Mouse (Mus musculus): ENCODE results near the gene Cyb561. TPM values are rescaled to one million over a fixed set of nuclear protein-coding genes. Genes with fewer than 3 reads are reported as not detected.

The Cyb561 gene
- polyA plus RNA-seq, 1 experiment from 2014 or later, result 42.2 TPM

- H3K4me2 ChIP-seq, result no peak overlapping the region
- no peak for ATAC-seq (ENCODE audit: low FRiP score)
- no peaks in the 10 kb centered on the region for H3K4me1 ChIP-seq
- H3K27me3 ChIP-seq (replicated peaks), result no peaks in the 10 kb centered on the region
- H3K4me3 ChIP-seq (replicated peaks), result no peak overlapping the region
- no peak overlapping the region for H3K9ac ChIP-seq (replicated peaks)
- H3K36me3 ChIP-seq, result peaks cover 61% of the 10 kb centered on the region
- WGBS, result 68% methylated on average over 5 of the region's 5 CpGs
- H3K9me3 ChIP-seq (replicated peaks), result no peaks in the 10 kb centered on the region
- no peak overlapping the region for H3K27ac ChIP-seq (replicated peaks)
These were observed 39.6 kb downstream of the Cyb561 start for GRCm38 (mm10) chr11:105913580-105913979.

GRCm38 (mm10) chr11:105911592-105912375 is 41.4 kb downstream of the Cyb561 start:
- Histone ChIP-seq H3K4me3 (replicated peaks) (no peak overlapping the region), H3K9me3 (replicated peaks) (no peaks in the 10 kb centered on the region), H3K27me3 (replicated peaks) (no peaks in the 10 kb centered on the region), H3K4me1 (no peaks in the 10 kb centered on the region), H3K9ac (replicated peaks) (no peak overlapping the region), H3K4me2 (no peak overlapping the region), H3K36me3 (peaks cover 53% of the 10 kb centered on the region), H3K27ac (replicated peaks) (peak overlapping the region; percentile 58; the same call in 1 of the 2 replicates)
- WGBS, result 37% methylated on average over 4 of the region's 4 CpGs
- ATAC-seq (ENCODE audit: low FRiP score), result peak; percentile 65; the same call in 1 of the 2 replicates

GRCm38 (mm10) chr11:105911149-105911548 is 42.0 kb downstream of the Cyb561 start:
- H3K9ac ChIP-seq (replicated peaks), result no peak overlapping the region
- no peaks in the 10 kb centered on the region for H3K27me3 ChIP-seq (replicated peaks)
- no peaks in the 10 kb centered on the region for H3K9me3 ChIP-seq (replicated peaks)
- no peaks in the 10 kb centered on the region for H3K4me1 ChIP-seq
- no peak overlapping the region for H3K4me3 ChIP-seq (replicated peaks)
- H3K36me3 ChIP-seq, result peaks cover 47% of the 10 kb centered on the region
- ATAC-seq (ENCODE audit: low FRiP score), result no peak
- peak overlapping the region; percentile 58 for H3K27ac ChIP-seq (replicated peaks)
- H3K4me2 ChIP-seq, result no peak overlapping the region

GRCm38 (mm10) chr11:105909617-105910016 is 43.5 kb downstream of the Cyb561 start:
- Histone ChIP-seq H3K36me3 (peaks cover 41% of the 10 kb centered on the region), H3K27ac (replicated peaks) (no peak overlapping the region), H3K9me3 (replicated peaks) (no peaks in the 10 kb centered on the region), H3K4me3 (replicated peaks) (no peak overlapping the region), H3K4me2 (no peak overlapping the region), H3K27me3 (replicated peaks) (no peaks in the 10 kb centered on the region), H3K9ac (replicated peaks) (no peak overlapping the region), H3K4me1 (no peaks in the 10 kb centered on the region)
- 18% methylated on average over 2 of the region's 2 CpGs for WGBS
- ATAC-seq (ENCODE audit: low FRiP score), result no peak

- H3K9ac ChIP-seq (replicated peaks), result no peak overlapping the region
- H3K27me3 ChIP-seq (replicated peaks), result no peaks in the 10 kb centered on the region
- H3K4me2 ChIP-seq, result no peak overlapping the region
- H3K4me3 ChIP-seq (replicated peaks), result no peak overlapping the region
- ATAC-seq (ENCODE audit: low FRiP score), result no peak
- no peaks in the 10 kb centered on the region for H3K4me1 ChIP-seq
- no peaks in the 10 kb centered on the region for H3K9me3 ChIP-seq (replicated peaks)
- WGBS, result 82% methylated on average over 8 of the region's 8 CpGs
- peaks cover 41% of the 10 kb centered on the region for H3K36me3 ChIP-seq
- no peak overlapping the region for H3K27ac ChIP-seq (replicated peaks)
These were observed 44.2 kb downstream of the Cyb561 start for GRCm38 (mm10) chr11:105908926-105909325.

- Histone ChIP-seq H3K4me1 (no peaks in the 10 kb centered on the region), H3K4me2 (no peak overlapping the region), H3K27ac (replicated peaks) (no peak overlapping the region), H3K9ac (replicated peaks) (no peak overlapping the region), H3K9me3 (replicated peaks) (no peaks in the 10 kb centered on the region), H3K4me3 (replicated peaks) (no peak overlapping the region), H3K36me3 (peaks cover 43% of the 10 kb centered on the region), H3K27me3 (replicated peaks) (no peaks in the 10 kb centered on the region)
- 64% methylated on average over 1 of the region's 1 CpGs for WGBS
- ATAC-seq (ENCODE audit: low FRiP score), result no peak
These were observed 45.8 kb downstream of the Cyb561 start for GRCm38 (mm10) chr11:105907381-105907780.

- Histone ChIP-seq H3K4me1 (no peaks in the 10 kb centered on the region), H3K36me3 (peaks cover 48% of the 10 kb centered on the region), H3K27me3 (replicated peaks) (no peaks in the 10 kb centered on the region), H3K9ac (replicated peaks) (no peak overlapping the region), H3K9me3 (replicated peaks) (no peaks in the 10 kb centered on the region), H3K4me3 (replicated peaks) (no peak overlapping the region), H3K4me2 (no peak overlapping the region), H3K27ac (replicated peaks) (no peak overlapping the region)
- whole genome bisulfite sequencing, result 80% methylated on average over 4 of the region's 4 CpGs
- ATAC-seq (ENCODE audit: low FRiP score), result no peak
These were observed 47.5 kb downstream of the Cyb561 start for GRCm38 (mm10) chr11:105905529-105906213.

GRCm38 (mm10) chr11:105902956-105903355 is 50.2 kb downstream of the Cyb561 start:
- Histone ChIP-seq H3K4me3 (replicated peaks) (no peak overlapping the region), H3K36me3 (peaks cover 49% of the 10 kb centered on the region), H3K9ac (replicated peaks) (no peak overlapping the region), H3K27ac (replicated peaks) (no peak overlapping the region), H3K4me2 (no peak overlapping the region), H3K4me1 (no peaks in the 10 kb centered on the region), H3K9me3 (replicated peaks) (no peaks in the 10 kb centered on the region), H3K27me3 (replicated peaks) (no peaks in the 10 kb centered on the region)
- ATAC-seq (ENCODE audit: low FRiP score), result no peak
- 76% methylated on average over 1 of the region's 1 CpGs for WGBS

- 86% methylated on average over 2 of the region's 2 CpGs for WGBS
- no peak for ATAC-seq (ENCODE audit: low FRiP score)
- Histone ChIP-seq H3K27me3 (replicated peaks) (no peaks in the 10 kb centered on the region), H3K9ac (replicated peaks) (no peak overlapping the region), H3K27ac (replicated peaks) (no peak overlapping the region), H3K9me3 (replicated peaks) (no peaks in the 10 kb centered on the region), H3K4me1 (no peaks in the 10 kb centered on the region), H3K4me2 (no peak overlapping the region), H3K36me3 (peaks cover 56% of the 10 kb centered on the region), H3K4me3 (replicated peaks) (no peak overlapping the region)
These were observed 51.6 kb downstream of the Cyb561 start for GRCm38 (mm10) chr11:105901501-105901900.

GRCm38 (mm10) chr11:105899151-105899550 is 54.0 kb downstream of the Cyb561 start:
- Histone ChIP-seq H3K9me3 (replicated peaks) (no peaks in the 10 kb centered on the region), H3K36me3 (peaks cover 60% of the 10 kb centered on the region), H3K4me1 (no peaks in the 10 kb centered on the region), H3K9ac (replicated peaks) (no peak overlapping the region), H3K4me2 (no peak overlapping the region), H3K4me3 (replicated peaks) (no peak overlapping the region), H3K27ac (replicated peaks) (no peak overlapping the region), H3K27me3 (replicated peaks) (no peaks in the 10 kb centered on the region)
- ATAC-seq (ENCODE audit: low FRiP score), result no peak
- WGBS, result 56% methylated on average over 1 of the region's 1 CpGs

- H3K27ac ChIP-seq (replicated peaks), result no peak overlapping the region
- H3K4me2 ChIP-seq, result no peak overlapping the region
- no peak overlapping the region for H3K9ac ChIP-seq (replicated peaks)
- 75% methylated on average over 1 of the region's 1 CpGs for WGBS
- H3K4me1 ChIP-seq, result no peaks in the 10 kb centered on the region
- no peak overlapping the region for H3K4me3 ChIP-seq (replicated peaks)
- H3K36me3 ChIP-seq, result peaks cover 21% of the 10 kb centered on the region
- H3K9me3 ChIP-seq (replicated peaks), result no peaks in the 10 kb centered on the region
- no peaks in the 10 kb centered on the region for H3K27me3 ChIP-seq (replicated peaks)
- ATAC-seq (ENCODE audit: low FRiP score), result no peak
These were observed 65.9 kb downstream of the Cyb561 start for GRCm38 (mm10) chr11:105887281-105887680.

GRCm38 (mm10) chr11:105885558-105885957 is 67.6 kb downstream of the Cyb561 start:
- Histone ChIP-seq H3K4me3 (replicated peaks) (no peak overlapping the region), H3K27ac (replicated peaks) (no peak overlapping the region), H3K4me1 (no peaks in the 10 kb centered on the region; the same call in 1 of the 2 replicates), H3K9ac (replicated peaks) (no peak overlapping the region), H3K36me3 (peaks cover 19% of the 10 kb centered on the region), H3K4me2 (no peak overlapping the region), H3K9me3 (replicated peaks) (no peaks in the 10 kb centered on the region), H3K27me3 (replicated peaks) (no peaks in the 10 kb centered on the region)
- WGBS, result 98% methylated on average over 1 of the region's 1 CpGs
- no peak for ATAC-seq (ENCODE audit: low FRiP score)

Data from neural tube, embryonic 15.5 days (tissue).